Mouse (Mus musculus): ENCODE results near the gene Sh2d3c.
A peak's percentile ranks its signal among the peaks of the same experiment; 100 is the strongest.

Gene Sh2d3c

GRCm38 (mm10) chr2:32757056-32757845 is 36.4 kb downstream of the Sh2d3c start, which contains the start of gene Tor2a:
TSS of gene Tor2a (plus strand) at chr2:32757234.
- peak; percentile 99 for DNase-seq (ENCODE audit: low spot score)

GRCm38 (mm10) chr2:32758503-32758902 is 37.6 kb downstream of the Sh2d3c start:
- no peak for DNase-seq (ENCODE audit: low spot score)

GRCm38 (mm10) chr2:32759001-32759400 is 38.1 kb downstream of the Sh2d3c start:
- no peak for DNase-seq (ENCODE audit: low spot score)

GRCm38 (mm10) chr2:32761361-32761760 is 40.5 kb downstream of the Sh2d3c start:
- no peak for DNase-seq (ENCODE audit: low spot score)

- DNase-seq (ENCODE audit: low spot score): peak; percentile 51
Observed at GRCm38 (mm10) chr2:32761859-32762258, 41.0 kb downstream of the Sh2d3c start.

GRCm38 (mm10) chr2:32763353-32763752 is 42.5 kb downstream of the Sh2d3c start:
- DNase-seq (ENCODE audit: low spot score): no peak

GRCm38 (mm10) chr2:32767241-32767640 is 46.4 kb downstream of the Sh2d3c start:
- no peak for DNase-seq (ENCODE audit: low spot score)

- DNase-seq (ENCODE audit: low spot score): no peak
Observed at GRCm38 (mm10) chr2:32768661-32769285, 47.9 kb downstream of the Sh2d3c start.

GRCm38 (mm10) chr2:32769327-32770085 is 48.7 kb downstream of the Sh2d3c start:
- peak; percentile 45 for DNase-seq (ENCODE audit: low spot score)

- no peak for DNase-seq (ENCODE audit: low spot score)
Observed at GRCm38 (mm10) chr2:32771886-32772285, 51.0 kb downstream of the Sh2d3c start.

- no peak for DNase-seq (ENCODE audit: low spot score)
Observed at GRCm38 (mm10) chr2:32772626-32773279, 51.9 kb downstream of the Sh2d3c start.

- peak; percentile 99 for DNase-seq (ENCODE audit: low spot score)
Observed at GRCm38 (mm10) chr2:32775359-32776074, 54.7 kb downstream of the Sh2d3c start, which contains the start of the genes Ttc16 and Ptrh1. TSS of gene Ttc16 (minus strand) at chr2:32775633. TSS of gene Ptrh1 (plus strand) at chr2:32775786.

- DNase-seq (ENCODE audit: low spot score): peak; percentile 59
Observed at GRCm38 (mm10) chr2:32776192-32776591, 55.3 kb downstream of the Sh2d3c start.

GRCm38 (mm10) chr2:32778081-32778480 is 57.2 kb downstream of the Sh2d3c start:
- DNase-seq (ENCODE audit: low spot score): no peak

GRCm38 (mm10) chr2:32779131-32779530 is 58.3 kb downstream of the Sh2d3c start:
- peak; percentile 54 for DNase-seq (ENCODE audit: low spot score)

GRCm38 (mm10) chr2:32779714-32780113 is 58.9 kb downstream of the Sh2d3c start:
- no peak for DNase-seq (ENCODE audit: low spot score)

GRCm38 (mm10) chr2:32781710-32782109 is 60.9 kb downstream of the Sh2d3c start:
- no peak for DNase-seq (ENCODE audit: low spot score)

GRCm38 (mm10) chr2:32784048-32784681 is 63.3 kb downstream of the Sh2d3c start, which contains the start of gene Cfap157:
TSS of gene Cfap157 (minus strand) at chr2:32784428.
- peak; percentile 25 for DNase-seq (ENCODE audit: low spot score)

- peak; percentile 55 for DNase-seq (ENCODE audit: low spot score)
Observed at GRCm38 (mm10) chr2:32787176-32787575, 66.3 kb downstream of the Sh2d3c start.

- no peak for DNase-seq (ENCODE audit: low spot score)
Observed at GRCm38 (mm10) chr2:32788581-32788980, 67.7 kb downstream of the Sh2d3c start.

- DNase-seq (ENCODE audit: low spot score): peak; percentile 80
Observed at GRCm38 (mm10) chr2:32791297-32791696, 70.4 kb downstream of the Sh2d3c start.
